Mouse (Mus musculus): ENCODE data around the gene Eed. TPM values are rescaled to one million over a fixed set of nuclear protein-coding genes. Genes with fewer than 3 reads are reported as not detected.
A peak's percentile ranks its signal among the peaks of the same experiment; 100 is the strongest.

The Eed gene
- total RNA-seq, 2 experiments from 2014 or later: 27.1 to 31.3 TPM

GRCm38 (mm10) chr7:89993091-89993490, 12.3 kb upstream of the Eed start:
- intact Hi-C loops (cut with DNase I): loop anchor here (5.0 kb wide), 1 partner anchor 429 kb away; no protein-coding TSS in a partner anchor
- no peak for DNase-seq

GRCm38 (mm10) chr7:89984421-89984820, 3.6 kb upstream of the Eed start:
- DNase-seq: no peak
- intact Hi-C loops (cut with DNase I): no loop called here

GRCm38 (mm10) chr7:89983441-89983840, 2.7 kb upstream of the Eed start:
- intact Hi-C loops (cut with DNase I): no loop called here
- no peak for DNase-seq

- intact Hi-C loops (cut with DNase I): loop anchor here (2.0 kb wide), 1 partner anchor 41 kb away; the partner anchor contains the start of gene Hikeshi
- no peak for DNase-seq
Measured at GRCm38 (mm10) chr7:89981557-89981956, 774 bp upstream of the Eed start.

- no peak for DNase-seq
- intact Hi-C loops (cut with DNase I): loop anchor here (2.0 kb wide), 1 partner anchor 39 kb away; the partner anchor contains the start of gene Hikeshi
Measured at GRCm38 (mm10) chr7:89980133-89980484, 674 bp downstream of the Eed start.

- intact Hi-C loops (cut with DNase I): loop anchor here (2.0 kb wide), 1 partner anchor 39 kb away; the partner anchor contains the start of gene Hikeshi
- DNase-seq: peak in 1 of 2 experiments; percentile 4
Measured at GRCm38 (mm10) chr7:89979432-89980130, 1.2 kb downstream of the Eed start.

- intact Hi-C loops (cut with DNase I): no loop called here
- DNase-seq: no peak
Measured at GRCm38 (mm10) chr7:89976796-89977195, 4.0 kb downstream of the Eed start.

GRCm38 (mm10) chr7:89975571-89975970, 5.2 kb downstream of the Eed start:
- no peak for DNase-seq
- intact Hi-C loops (cut with DNase I): no loop called here

- DNase-seq: no peak
- intact Hi-C loops (cut with DNase I): no loop called here
Measured at GRCm38 (mm10) chr7:89967235-89967634, 13.5 kb downstream of the Eed start.

GRCm38 (mm10) chr7:89966771-89967170, 14.0 kb downstream of the Eed start:
- intact Hi-C loops (cut with DNase I): no loop called here
- DNase-seq: no peak

- intact Hi-C loops (cut with DNase I): no loop called here
- DNase-seq: no peak
Measured at GRCm38 (mm10) chr7:89963135-89963534, 17.6 kb downstream of the Eed start.

- intact Hi-C loops (cut with DNase I): no loop called here
Measured at GRCm38 (mm10) chr7:89957300-89957699, 23.5 kb downstream of the Eed start.

GRCm38 (mm10) chr7:89954261-89954660, 26.5 kb downstream of the Eed start:
- intact Hi-C loops (cut with DNase I): no loop called here
- no peak for DNase-seq

More at GRCm38 (mm10) chr7:89957300-89957699, 23.5 kb downstream of the Eed start:
- no peak for DNase-seq

GRCm38 (mm10) chr7:89949403-89949802, 31.4 kb downstream of the Eed start:
- no peak for DNase-seq
- intact Hi-C loops (cut with DNase I): no loop called here

GRCm38 (mm10) chr7:89948026-89948425, 32.8 kb downstream of the Eed start:
- DNase-seq: peak; percentile 5 to 36
- intact Hi-C loops (cut with DNase I): no loop called here

GRCm38 (mm10) chr7:89940571-89941463, 40.0 kb downstream of the Eed start, which contains the start of gene Hikeshi:
Hikeshi (minus strand) TSS chr7:89941204.
- intact Hi-C loops (cut with DNase I): loop anchor here (2.0 kb wide), 1 partner anchor 40 kb away; the partner anchor contains the start of gene Eed
- DNase-seq: peak; percentile 87 to 95

GRCm38 (mm10) chr7:89939497-89940353, 41.1 kb downstream of the Eed start:
- intact Hi-C loops (cut with DNase I): loop anchor here (2.0 kb wide), 1 partner anchor 41 kb away; the partner anchor contains the start of gene Eed
- no peak for DNase-seq

GRCm38 (mm10) chr7:89923441-89924180, 57.2 kb downstream of the Eed start:
- intact Hi-C loops (cut with DNase I): no loop called here
- no peak for DNase-seq

GRCm38 (mm10) chr7:89917776-89918175, 63.0 kb downstream of the Eed start:
- no peak for DNase-seq
- intact Hi-C loops (cut with DNase I): no loop called here
